Mouse (Mus musculus) spleen, adult 2 months (tissue): ENCODE measurements around the gene Gm9821. TPM values are rescaled to one million over a fixed set of nuclear protein-coding genes. Genes with fewer than 3 reads are reported as not detected.

Source experiments
- DNase-seq, 2 experiments: peaks; one replicate each; pipeline versions ENCODE4 v3.0.0 to v3.0.0-alpha.2; 2012 to 2021; ENCODE audit warnings: low spot score in 2 of 2, low read depth in 1 of 2
- H3K27ac ChIP-seq: fragments of 200-500 bp; 2 replicates; pipeline ENCODE4 v1.5.1; 2012; ENCODE audit warnings: low read length, inconsistent platforms; ENCODE audit not compliant: insufficient read depth
- H3K27me3 ChIP-seq: fragments of 200-500 bp; 2 replicates; pipeline ENCODE4 v1.6.1; 2012; ENCODE audit warnings: mild to moderate bottlenecking, moderate library complexity, low read length, inconsistent platforms; ENCODE audit not compliant: control insufficient read depth, insufficient read depth
- H3K36me3 ChIP-seq: fragments of 200-500 bp; 2 replicates; pipeline ENCODE4 v1.6.1; 2012; ENCODE audit warnings: mild to moderate bottlenecking, low read length, inconsistent platforms; ENCODE audit not compliant: control insufficient read depth, insufficient read depth
- H3K4me1 ChIP-seq: fragments of 200-500 bp; 2 replicates; pipeline ENCODE4 v1.6.1; 2011; ENCODE audit warnings: inconsistent platforms; ENCODE audit not compliant: control insufficient read depth, insufficient read depth, insufficient read length
- H3K4me3 ChIP-seq: fragments of 200-500 bp; 2 replicates; pipeline ENCODE4 v1.5.1; 2011; ENCODE audit warnings: mild to moderate bottlenecking, inconsistent platforms; ENCODE audit not compliant: insufficient read depth, insufficient read length; ENCODE audit errors: extremely low read depth
- CTCF ChIP-seq: fragments of 200-500 bp; IDR thresholded peaks from 2 replicates; pipeline ENCODE4 v1.5.1; 2011; ENCODE audit warnings: mild to moderate bottlenecking, inconsistent platforms; ENCODE audit not compliant: insufficient read depth, insufficient read length, insufficient replicate concordance; ENCODE audit errors: extremely low read depth
- POLR2A ChIP-seq: fragments of 200-500 bp; IDR thresholded peaks from 2 replicates; pipeline ENCODE4 v1.6.1; 2011; ENCODE audit warnings: low read depth, low read length, inconsistent platforms
- WGBS: fragments of 180-500 bp; shearing (Covaris S2); methylation state at CpG from one replicate; pipeline ENCODE4 v1.1.7; 2018; 5-methylcytosine and 5-hydroxymethylcytosine counted together
- polyA plus RNA-seq: library from polyadenylated mRNA; depleted of rRNA; stranded (reverse); fragments of >200 nt; gene quantifications from 2 replicates; pipeline ENCODE4 v1.2.3, GENCODE M21; 2012

The Gm9821 gene
- polyA plus RNA-seq, 1 experiment, result not detected

- H3K36me3 ChIP-seq, result no peaks in the 10 kb centered on the region
- H3K27me3 ChIP-seq, result peaks cover 16% of the 10 kb centered on the region
- H3K27ac ChIP-seq, result no peak overlapping the region
- 65% methylated on average over 15 of the region's 15 CpGs for WGBS
- H3K4me3 ChIP-seq, result no peak overlapping the region
- peaks cover 23% of the 10 kb centered on the region; the same call in 1 of the 2 replicates for H3K4me1 ChIP-seq
- TF ChIP-seq POLR2A, result no peak
- no peak for TF ChIP-seq CTCF
- no peak for DNase-seq
Observed at GRCm38 (mm10) chr2:91925442-91925841, 20.1 kb upstream of the Gm9821 start.

GRCm38 (mm10) chr2:91926949-91927348, 18.6 kb upstream of the Gm9821 start, which contains the start of gene Chrm4:
Gene Chrm4, plus strand, starts transcription at chr2:91927249.
- Histone ChIP-seq H3K4me3 (no peak within 1 kb of the TSS), H3K27ac (no peak within 1 kb of the TSS), H3K27me3 (peaks cover 17% of the 10 kb centered on the region), H3K36me3 (no peaks in the 10 kb centered on the region), H3K4me1 (peaks cover 19% of the 10 kb centered on the region; the same call in 1 of the 2 replicates)
- no peak for DNase-seq
- 78% methylated on average over 3 of the region's 3 CpGs for WGBS
- TF ChIP-seq CTCF (no peak), POLR2A (no peak)

GRCm38 (mm10) chr2:91927826-91928533, 17.5 kb upstream of the Gm9821 start:
- peaks cover 9% of the 10 kb centered on the region; the same call in 1 of the 2 replicates for H3K27me3 ChIP-seq
- peaks cover 18% of the 10 kb centered on the region for H3K4me1 ChIP-seq
- peak; percentile 40 to 70 for DNase-seq
- no peak overlapping the region for H3K4me3 ChIP-seq
- H3K36me3 ChIP-seq, result peaks cover 3% of the 10 kb centered on the region
- TF ChIP-seq POLR2A (no peak), CTCF (peak; percentile 66)
- 47% methylated on average over 34 of the region's 34 CpGs for WGBS
- no peak overlapping the region for H3K27ac ChIP-seq

- TF ChIP-seq POLR2A (no peak), CTCF (no peak)
- DNase-seq, result no peak
- Histone ChIP-seq H3K36me3 (peaks cover 10% of the 10 kb centered on the region), H3K27me3 (peaks cover 4% of the 10 kb centered on the region; the same call in 1 of the 2 replicates), H3K27ac (no peak overlapping the region), H3K4me3 (no peak overlapping the region), H3K4me1 (peaks cover 12% of the 10 kb centered on the region)
- 84% methylated on average over 23 of the region's 23 CpGs for WGBS
Observed at GRCm38 (mm10) chr2:91928534-91929350, 16.8 kb upstream of the Gm9821 start.

- Histone ChIP-seq H3K36me3 (peaks cover 13% of the 10 kb centered on the region), H3K27ac (no peak overlapping the region), H3K4me3 (no peak overlapping the region), H3K4me1 (peaks cover 10% of the 10 kb centered on the region), H3K27me3 (peaks cover 4% of the 10 kb centered on the region; the same call in 1 of the 2 replicates)
- DNase-seq, result no peak
- TF ChIP-seq POLR2A (no peak), CTCF (no peak)
- WGBS, result 66% methylated on average over 3 of the region's 3 CpGs
Observed at GRCm38 (mm10) chr2:91929455-91929854, 16.0 kb upstream of the Gm9821 start.

- TF ChIP-seq CTCF (peak; percentile 26; the same call in 1 of the 2 replicates), POLR2A (no peak)
- H3K27me3 ChIP-seq, result peaks cover 4% of the 10 kb centered on the region; the same call in 1 of the 2 replicates
- no peak overlapping the region for H3K4me3 ChIP-seq
- no peak for DNase-seq
- WGBS, result 36% methylated on average over 12 of the region's 12 CpGs
- peaks cover 10% of the 10 kb centered on the region for H3K4me1 ChIP-seq
- peaks cover 17% of the 10 kb centered on the region for H3K36me3 ChIP-seq
- H3K27ac ChIP-seq, result no peak overlapping the region
Observed at GRCm38 (mm10) chr2:91929936-91930335, 15.6 kb upstream of the Gm9821 start.
